Mouse (Mus musculus) forebrain, embryonic 16.5 days (tissue): ENCODE measurements around the gene Flad1. TPM values are rescaled to one million over a fixed set of nuclear protein-coding genes. Genes with fewer than 3 reads are reported as not detected.

Source experiments
- ATAC-seq: fragments of 200-750 bp; cut with Nextera tagmentation; 2 replicates; pipeline ENCODE4 v1.8.0; 2017; ENCODE audit warnings: mild to moderate bottlenecking, moderate library complexity
- H3K27ac ChIP-seq: fragments of 300-500 bp; sonication (generic); 2 replicates; pipeline ENCODE4 v1.5.1; 2014; ENCODE audit warnings: low read length, control low read depth
- H3K27me3 ChIP-seq: fragments of 300-500 bp; sonication (generic); replicated peaks from 2 replicates; pipeline ENCODE4 v1.6.1; 2014; ENCODE audit warnings: low read length; ENCODE audit not compliant: control insufficient read depth, insufficient read depth
- H3K36me3 ChIP-seq: fragments of 300-500 bp; sonication (generic); 2 replicates; pipeline ENCODE4 v1.6.1; 2014; ENCODE audit not compliant: control insufficient read depth, insufficient read depth
- H3K4me1 ChIP-seq: fragments of 300-500 bp; sonication (generic); replicated peaks from 2 replicates; pipeline ENCODE4 v1.6.1; 2014; ENCODE audit warnings: low read length; ENCODE audit not compliant: control insufficient read depth, insufficient read depth
- H3K4me2 ChIP-seq: fragments of 300-500 bp; sonication (generic); 2 replicates; pipeline ENCODE4 v1.6.1; 2014; ENCODE audit warnings: mild to moderate bottlenecking, low read length, control low read depth
- H3K4me3 ChIP-seq: fragments of 300-500 bp; sonication (generic); replicated peaks from 2 replicates; pipeline ENCODE4 v1.5.1; 2014; ENCODE audit warnings: mild to moderate bottlenecking, low read length, control low read depth
- H3K9ac ChIP-seq: fragments of 300-500 bp; sonication (generic); replicated peaks from 2 replicates; pipeline ENCODE4 v1.6.1; 2014; ENCODE audit warnings: low read depth, low read length, control low read depth
- H3K9me3 ChIP-seq: fragments of 300-500 bp; sonication (generic); 2 replicates; pipeline ENCODE4 v1.6.1; 2016; ENCODE audit warnings: low read length; ENCODE audit not compliant: control insufficient read depth
- WGBS: fragments of 180-500 bp; shearing (Covaris S2); extraction: QIAGEN DNeasy Blood & Tissue Kit; methylation state at CpG from one replicate; pipeline ENCODE4 v1.1.7; 2014; 5-methylcytosine and 5-hydroxymethylcytosine counted together
- polyA plus RNA-seq: library from polyadenylated mRNA; unstranded; fragments of >200 nt; fragmentation: Nextera tagmentation; extraction: Ambion mirVana; gene quantifications from 2 replicates; pipeline ENCODE4 v1.2.1, GENCODE M21; 2015

Gene Flad1
- polyA plus RNA-seq, 1 experiment from 2014 or later = 43.6 TPM

DNA sequence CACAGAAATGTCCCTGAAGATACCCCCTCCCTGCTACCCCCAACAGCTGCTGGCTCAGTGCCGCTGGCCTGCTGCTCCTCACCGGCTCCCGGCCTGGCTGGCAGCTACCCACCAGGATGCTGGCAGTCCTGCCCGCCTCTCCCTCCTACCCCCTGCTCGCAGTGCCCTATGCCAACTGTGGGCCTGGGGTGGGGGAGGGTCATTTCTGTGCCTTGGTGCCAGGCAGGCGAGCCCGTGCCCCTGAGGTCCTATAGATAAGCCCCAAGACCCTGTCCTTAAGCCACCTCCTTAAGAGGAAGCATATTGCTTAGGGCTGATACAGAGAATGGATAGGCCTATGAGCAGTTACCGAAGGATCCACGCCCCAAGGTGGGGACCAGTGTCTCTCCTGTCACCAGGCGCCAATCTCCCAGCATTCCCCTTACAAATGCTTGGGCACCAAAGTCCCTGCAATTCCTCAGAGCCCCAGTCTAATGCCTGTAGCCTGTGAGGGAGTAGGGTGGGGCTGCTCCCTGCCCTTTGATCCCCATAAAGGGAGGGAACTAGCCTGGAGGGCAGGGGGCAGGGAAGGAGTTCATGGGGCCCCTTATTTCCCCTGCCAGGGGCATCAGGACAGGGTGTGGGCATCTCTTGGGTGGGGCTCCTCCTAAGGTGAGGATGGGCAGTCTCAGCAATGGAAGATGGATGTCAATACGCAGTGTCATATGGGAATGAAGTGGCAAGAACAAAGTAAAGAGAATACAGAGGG lies 23.4 kb downstream of the Flad1 start:
- H3K36me3 ChIP-seq = no peaks in the 10 kb centered on the region
- WGBS = 58% methylated on average over 11 of the region's 11 CpGs
- peak; percentile 16 for ATAC-seq
- H3K9me3 ChIP-seq = no peaks in the 10 kb centered on the region
- no peak overlapping the region for H3K27ac ChIP-seq
- H3K4me2 ChIP-seq = no peak overlapping the region
- no peaks in the 10 kb centered on the region for H3K27me3 ChIP-seq
- H3K4me1 ChIP-seq = peaks cover 34% of the 10 kb centered on the region
- no peak overlapping the region for H3K4me3 ChIP-seq
- no peak overlapping the region for H3K9ac ChIP-seq

- Histone ChIP-seq H3K27ac (no peak overlapping the region), H3K4me3 (no peak overlapping the region), H3K9me3 (no peaks in the 10 kb centered on the region), H3K4me1 (peaks cover 27% of the 10 kb centered on the region), H3K27me3 (no peaks in the 10 kb centered on the region), H3K4me2 (no peak overlapping the region), H3K9ac (no peak overlapping the region), H3K36me3 (no peaks in the 10 kb centered on the region)
- 76% methylated on average over 11 of the region's 11 CpGs for whole genome bisulfite sequencing
- ATAC-seq = no peak
Observed at GRCm38 (mm10) chr3:89387632-89388031, 24.0 kb downstream of the Flad1 start.

DNA sequence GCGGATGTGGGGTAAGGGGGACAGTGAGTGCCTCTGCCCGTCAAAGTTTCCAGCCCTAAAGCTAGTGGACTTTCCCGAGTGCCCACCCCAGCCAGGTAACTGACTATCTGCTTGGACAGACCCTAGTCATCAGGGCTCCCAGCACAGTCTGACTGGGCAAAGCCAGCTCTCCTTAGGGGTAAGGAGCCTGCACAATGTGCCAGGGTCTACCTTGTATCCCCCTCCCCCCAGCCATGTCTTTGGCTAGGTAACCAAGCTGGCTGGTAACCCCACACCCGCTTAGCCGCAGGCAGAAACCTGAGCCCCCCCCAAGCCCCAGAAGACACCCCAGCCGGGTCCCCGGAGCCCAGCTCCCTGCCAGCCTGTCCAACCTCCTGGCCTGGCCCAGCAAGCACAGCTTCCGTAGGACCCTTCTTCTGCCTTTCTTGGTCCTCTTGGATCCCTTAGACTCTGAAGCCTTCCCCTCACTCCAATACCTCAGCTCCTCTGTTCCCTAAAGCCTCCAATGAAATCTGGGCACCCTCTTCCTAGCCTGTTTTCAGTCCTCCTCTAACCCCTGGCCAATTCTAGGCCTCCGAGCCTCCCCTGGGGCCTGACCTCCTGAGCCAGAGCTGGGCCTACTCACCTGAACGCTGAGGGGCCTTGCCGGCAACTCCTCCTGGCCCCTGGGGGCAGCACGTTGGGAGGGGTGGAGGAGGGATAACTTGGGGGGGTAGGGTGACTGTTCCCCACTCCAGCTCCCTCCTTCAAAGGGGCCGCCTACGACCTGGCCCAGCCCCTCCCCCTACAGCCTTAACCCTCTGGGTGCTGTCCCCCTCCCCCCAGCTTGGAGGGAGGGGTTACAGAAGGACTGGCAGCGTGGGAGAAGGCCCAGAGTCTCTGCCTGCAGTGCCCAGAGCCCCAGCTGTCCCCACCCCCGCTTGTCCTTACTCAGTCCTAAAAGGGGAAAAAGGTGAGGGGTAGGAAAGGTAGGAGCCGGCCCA lies 24.9 kb downstream of the Flad1 start:
- Histone ChIP-seq H3K27ac (no peak overlapping the region), H3K9ac (no peak overlapping the region), H3K4me2 (no peak overlapping the region), H3K27me3 (no peaks in the 10 kb centered on the region), H3K4me3 (no peak overlapping the region), H3K9me3 (no peaks in the 10 kb centered on the region), H3K36me3 (no peaks in the 10 kb centered on the region), H3K4me1 (peaks cover 18% of the 10 kb centered on the region)
- no peak for ATAC-seq
- WGBS = 59% methylated on average over 17 of the region's 17 CpGs

- no peaks in the 10 kb centered on the region for H3K9me3 ChIP-seq
- H3K4me1 ChIP-seq = peaks cover 6% of the 10 kb centered on the region
- no peaks in the 10 kb centered on the region for H3K36me3 ChIP-seq
- H3K4me2 ChIP-seq = no peak overlapping the region
- no peaks in the 10 kb centered on the region for H3K27me3 ChIP-seq
- no peak overlapping the region for H3K27ac ChIP-seq
- no peak overlapping the region for H3K4me3 ChIP-seq
- no peak overlapping the region for H3K9ac ChIP-seq
- no peak for ATAC-seq
- WGBS = 41% methylated on average over 8 of the region's 11 CpGs
Observed at GRCm38 (mm10) chr3:89385451-89385850, 26.2 kb downstream of the Flad1 start.

- Histone ChIP-seq H3K27ac (no peak overlapping the region), H3K4me2 (no peak overlapping the region), H3K36me3 (no peaks in the 10 kb centered on the region), H3K4me1 (peaks cover 6% of the 10 kb centered on the region), H3K9me3 (no peaks in the 10 kb centered on the region), H3K27me3 (no peaks in the 10 kb centered on the region), H3K9ac (no peak overlapping the region), H3K4me3 (no peak overlapping the region)
- WGBS = 53% methylated on average over 12 of the region's 12 CpGs
- ATAC-seq = no peak
Observed at GRCm38 (mm10) chr3:89384331-89385076, 27.2 kb downstream of the Flad1 start.

- no peaks in the 10 kb centered on the region for H3K27me3 ChIP-seq
- H3K4me1 ChIP-seq = peaks cover 9% of the 10 kb centered on the region
- no peaks in the 10 kb centered on the region for H3K9me3 ChIP-seq
- H3K27ac ChIP-seq = no peak overlapping the region
- H3K4me3 ChIP-seq = no peak overlapping the region
- no peak overlapping the region for H3K4me2 ChIP-seq
- no peaks in the 10 kb centered on the region for H3K36me3 ChIP-seq
- ATAC-seq = no peak
- H3K9ac ChIP-seq = no peak overlapping the region
- WGBS = 90% methylated on average over 5 of the region's 5 CpGs
Observed at GRCm38 (mm10) chr3:89383651-89384255, 27.9 kb downstream of the Flad1 start.

DNA sequence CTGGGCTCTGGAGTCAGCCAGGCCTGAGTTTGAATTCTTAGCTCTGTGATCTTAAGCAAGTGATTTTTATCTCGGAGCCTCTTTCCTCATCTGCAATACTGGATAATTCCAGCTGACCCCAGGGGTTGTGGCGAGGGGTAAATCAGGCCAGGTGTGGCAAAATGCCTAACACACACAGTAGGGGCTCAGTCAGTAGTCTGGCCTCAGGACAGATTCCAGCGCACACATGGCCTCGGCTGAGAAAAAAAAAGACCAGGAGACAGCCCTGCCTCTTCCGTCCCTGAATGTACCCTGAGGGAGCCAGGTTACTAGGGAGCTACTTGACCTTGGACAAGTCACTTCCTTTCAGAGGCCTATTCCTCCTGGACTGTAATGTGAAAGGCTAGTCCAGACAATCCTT lies 28.7 kb downstream of the Flad1 start:
- 83% methylated on average over 5 of the region's 5 CpGs for WGBS
- no peak for ATAC-seq

GRCm38 (mm10) chr3:89382033-89382882 lies 29.4 kb downstream of the Flad1 start:
- no peak for ATAC-seq
- H3K9me3 ChIP-seq = no peaks in the 10 kb centered on the region
- no peak overlapping the region for H3K9ac ChIP-seq
- no peak overlapping the region for H3K4me3 ChIP-seq
- no peak overlapping the region for H3K4me2 ChIP-seq
- H3K36me3 ChIP-seq = no peaks in the 10 kb centered on the region
- no peak overlapping the region for H3K27ac ChIP-seq
- WGBS = 87% methylated on average over 9 of the region's 9 CpGs
- peaks cover 12% of the 10 kb centered on the region for H3K4me1 ChIP-seq
- no peaks in the 10 kb centered on the region for H3K27me3 ChIP-seq

More for the DNA sequence above, 28.7 kb downstream of the Flad1 start:
- no peak overlapping the region for H3K4me3 ChIP-seq
- H3K36me3 ChIP-seq = no peaks in the 10 kb centered on the region
- H3K9me3 ChIP-seq = no peaks in the 10 kb centered on the region
- no peak overlapping the region for H3K4me2 ChIP-seq
- H3K27me3 ChIP-seq = no peaks in the 10 kb centered on the region
- H3K9ac ChIP-seq = no peak overlapping the region
- H3K4me1 ChIP-seq = peaks cover 11% of the 10 kb centered on the region
- no peak overlapping the region for H3K27ac ChIP-seq
